Mouse (Mus musculus) midbrain, embryonic 10.5 days (tissue): ENCODE results near the gene Aaed1. TPM values are rescaled to one million over a fixed set of nuclear protein-coding genes. Genes with fewer than 3 reads are reported as not detected.

Source experiments
- DNase-seq: peaks from one replicate; pipeline ENCODE4 v3.0.0-alpha.2; 2017; ENCODE audit warnings: low spot score
- H3K27ac ChIP-seq: fragments of 300-500 bp; sonication (generic); replicated peaks from 2 replicates; pipeline ENCODE4 v1.5.1; 2016; ENCODE audit warnings: mild to moderate bottlenecking
- H3K27me3 ChIP-seq: fragments of 300-500 bp; sonication (generic); 2 replicates; pipeline ENCODE4 v1.6.1; 2016; ENCODE audit warnings: low read depth, mild to moderate bottlenecking; ENCODE audit not compliant: poor library complexity, severe bottlenecking
- H3K36me3 ChIP-seq: fragments of 300-500 bp; sonication (generic); 2 replicates; pipeline ENCODE4 v1.6.1; 2016; ENCODE audit warnings: mild to moderate bottlenecking, moderate library complexity
- H3K4me1 ChIP-seq: fragments of 300-500 bp; sonication (generic); 2 replicates; pipeline ENCODE4 v1.6.1; 2016
- H3K4me3 ChIP-seq: fragments of 300-500 bp; sonication (generic); 2 replicates; pipeline ENCODE4 v1.5.1; 2016; ENCODE audit warnings: mild to moderate bottlenecking, moderate library complexity
- H3K9me3 ChIP-seq: fragments of 300-500 bp; sonication (generic); replicated peaks from 2 replicates; pipeline ENCODE4 v1.6.1; 2016; ENCODE audit warnings: mild to moderate bottlenecking
- WGBS: fragments of 180-500 bp; shearing (Covaris S2); methylation state at CpG from one replicate; pipeline ENCODE4 v1.1.7; 2016; 5-methylcytosine and 5-hydroxymethylcytosine counted together
- polyA plus RNA-seq: library from polyadenylated mRNA; unstranded; fragments of >200 nt; fragmentation: Nextera tagmentation; extraction: Ambion mirVana; gene quantifications from 2 replicates; pipeline ENCODE4 v1.2.1, GENCODE M21; 2016

Gene Aaed1
- polyA plus RNA-seq, 1 experiment from 2014 or later = 25.3 TPM

GRCm38 (mm10) chr13:64322561-64323281, 10.2 kb upstream of the Aaed1 start:
- 87% methylated on average over 8 of the region's 8 CpGs for WGBS
- no peak for DNase-seq
- H3K9me3 ChIP-seq = no peaks in the 10 kb centered on the region
- H3K4me3 ChIP-seq = no peak overlapping the region
- no peaks in the 10 kb centered on the region for H3K36me3 ChIP-seq
- no peaks in the 10 kb centered on the region for H3K27me3 ChIP-seq
- H3K27ac ChIP-seq = no peak overlapping the region
- H3K4me1 ChIP-seq = no peaks in the 10 kb centered on the region

- Histone ChIP-seq H3K36me3 (no peaks in the 10 kb centered on the region), H3K4me1 (no peaks in the 10 kb centered on the region), H3K9me3 (no peaks in the 10 kb centered on the region), H3K27ac (no peak overlapping the region), H3K27me3 (no peaks in the 10 kb centered on the region), H3K4me3 (no peak overlapping the region)
- DNase-seq = no peak
- 83% methylated on average over 8 of the region's 8 CpGs for WGBS
These were observed 7.8 kb upstream of the Aaed1 start for GRCm38 (mm10) chr13:64320334-64320733.

- Histone ChIP-seq H3K9me3 (no peaks in the 10 kb centered on the region), H3K4me1 (no peaks in the 10 kb centered on the region)
These were observed 7.3 kb upstream of the Aaed1 start for GRCm38 (mm10) chr13:64319782-64320181.

GRCm38 (mm10) chr13:64318355-64318754, 5.8 kb upstream of the Aaed1 start:
- Histone ChIP-seq H3K36me3 (no peaks in the 10 kb centered on the region), H3K27me3 (no peaks in the 10 kb centered on the region), H3K9me3 (no peaks in the 10 kb centered on the region), H3K4me3 (no peak overlapping the region), H3K4me1 (no peaks in the 10 kb centered on the region), H3K27ac (no peak overlapping the region)
- DNase-seq = no peak
- 65% methylated on average over 2 of the region's 2 CpGs for WGBS

More at GRCm38 (mm10) chr13:64319782-64320181, 7.3 kb upstream of the Aaed1 start:
- no peaks in the 10 kb centered on the region for H3K27me3 ChIP-seq
- no peak overlapping the region for H3K4me3 ChIP-seq
- no peaks in the 10 kb centered on the region for H3K36me3 ChIP-seq
- DNase-seq = no peak
- H3K27ac ChIP-seq = no peak overlapping the region

GRCm38 (mm10) chr13:64315483-64316050, 3.1 kb upstream of the Aaed1 start:
- 1% methylated on average over 3 of the region's 3 CpGs for WGBS
- Histone ChIP-seq H3K36me3 (no peaks in the 10 kb centered on the region), H3K9me3 (no peaks in the 10 kb centered on the region), H3K4me3 (no peak overlapping the region), H3K4me1 (peaks cover 13% of the 10 kb centered on the region), H3K27me3 (no peaks in the 10 kb centered on the region), H3K27ac (no peak overlapping the region)
- DNase-seq = peak; percentile 13

- no peak overlapping the region for H3K27ac ChIP-seq
- WGBS = 79% methylated on average over 3 of the region's 3 CpGs
- DNase-seq = no peak
- peaks cover 13% of the 10 kb centered on the region for H3K4me1 ChIP-seq
- no peak overlapping the region for H3K4me3 ChIP-seq
- H3K27me3 ChIP-seq = no peaks in the 10 kb centered on the region
- H3K9me3 ChIP-seq = no peaks in the 10 kb centered on the region
- H3K36me3 ChIP-seq = no peaks in the 10 kb centered on the region
These were observed 1.5 kb upstream of the Aaed1 start for GRCm38 (mm10) chr13:64314041-64314440.

GRCm38 (mm10) chr13:64312916-64313289, 393 bp upstream of the Aaed1 start:
- no peak for DNase-seq
- no peaks in the 10 kb centered on the region for H3K27me3 ChIP-seq
- WGBS = 2% methylated on average over 2 of the region's 2 CpGs
- H3K4me3 ChIP-seq = peak overlapping the region; percentile 73
- H3K9me3 ChIP-seq = no peaks in the 10 kb centered on the region
- peaks cover 13% of the 10 kb centered on the region for H3K4me1 ChIP-seq
- peaks cover 3% of the 10 kb centered on the region; the same call in 1 of the 2 replicates for H3K36me3 ChIP-seq
- no peak overlapping the region for H3K27ac ChIP-seq

GRCm38 (mm10) chr13:64311266-64311665, 1.2 kb downstream of the Aaed1 start:
- no peak for DNase-seq
- Histone ChIP-seq H3K9me3 (no peaks in the 10 kb centered on the region), H3K36me3 (peaks cover 11% of the 10 kb centered on the region), H3K4me3 (peak overlapping the region; percentile 73), H3K27me3 (no peaks in the 10 kb centered on the region), H3K27ac (no peak overlapping the region), H3K4me1 (peaks cover 13% of the 10 kb centered on the region)
- WGBS = 97% methylated on average over 1 of the region's 1 CpGs

GRCm38 (mm10) chr13:64310585-64310984, 1.9 kb downstream of the Aaed1 start:
- WGBS = 83% methylated on average over 6 of the region's 6 CpGs
- H3K36me3 ChIP-seq = peaks cover 11% of the 10 kb centered on the region
- no peak overlapping the region for H3K4me3 ChIP-seq
- DNase-seq = no peak
- H3K27me3 ChIP-seq = no peaks in the 10 kb centered on the region
- no peaks in the 10 kb centered on the region for H3K9me3 ChIP-seq
- peaks cover 13% of the 10 kb centered on the region for H3K4me1 ChIP-seq
- H3K27ac ChIP-seq = no peak overlapping the region

- peaks cover 11% of the 10 kb centered on the region for H3K36me3 ChIP-seq
- no peaks in the 10 kb centered on the region for H3K9me3 ChIP-seq
- H3K27me3 ChIP-seq = no peaks in the 10 kb centered on the region
- peaks cover 13% of the 10 kb centered on the region for H3K4me1 ChIP-seq
- no peak overlapping the region for H3K4me3 ChIP-seq
- WGBS = 84% methylated on average over 11 of the region's 11 CpGs
- H3K27ac ChIP-seq = no peak overlapping the region
- DNase-seq = no peak
These were observed 2.7 kb downstream of the Aaed1 start for GRCm38 (mm10) chr13:64309842-64310241.

GRCm38 (mm10) chr13:64309036-64309435, 3.5 kb downstream of the Aaed1 start:
- Histone ChIP-seq H3K4me1 (peaks cover 13% of the 10 kb centered on the region), H3K4me3 (no peak overlapping the region), H3K9me3 (no peaks in the 10 kb centered on the region), H3K36me3 (peaks cover 11% of the 10 kb centered on the region), H3K27ac (no peak overlapping the region), H3K27me3 (no peaks in the 10 kb centered on the region)
- DNase-seq = no peak
- WGBS = 80% methylated on average over 5 of the region's 5 CpGs

- 90% methylated on average over 5 of the region's 5 CpGs for WGBS
- H3K4me1 ChIP-seq = peaks cover 13% of the 10 kb centered on the region
These were observed 5.0 kb downstream of the Aaed1 start for GRCm38 (mm10) chr13:64307508-64307907.

GRCm38 (mm10) chr13:64306078-64306477, 6.4 kb downstream of the Aaed1 start:
- DNase-seq = peak; percentile 53
- Histone ChIP-seq H3K36me3 (peaks cover 20% of the 10 kb centered on the region), H3K27ac (no peak overlapping the region), H3K27me3 (no peaks in the 10 kb centered on the region), H3K4me3 (no peak overlapping the region), H3K4me1 (peaks cover 4% of the 10 kb centered on the region), H3K9me3 (no peaks in the 10 kb centered on the region)
- WGBS = 80% methylated on average over 3 of the region's 3 CpGs

More at GRCm38 (mm10) chr13:64307508-64307907, 5.0 kb downstream of the Aaed1 start:
- Histone ChIP-seq H3K4me3 (no peak overlapping the region), H3K27me3 (no peaks in the 10 kb centered on the region), H3K27ac (no peak overlapping the region), H3K9me3 (no peaks in the 10 kb centered on the region), H3K36me3 (peaks cover 19% of the 10 kb centered on the region)
- DNase-seq = no peak
